Mouse (Mus musculus): ENCODE measurements around the gene Asb7.
A peak's percentile ranks its signal among the peaks of the same experiment; 100 is the strongest.

The Asb7 gene

DNA sequence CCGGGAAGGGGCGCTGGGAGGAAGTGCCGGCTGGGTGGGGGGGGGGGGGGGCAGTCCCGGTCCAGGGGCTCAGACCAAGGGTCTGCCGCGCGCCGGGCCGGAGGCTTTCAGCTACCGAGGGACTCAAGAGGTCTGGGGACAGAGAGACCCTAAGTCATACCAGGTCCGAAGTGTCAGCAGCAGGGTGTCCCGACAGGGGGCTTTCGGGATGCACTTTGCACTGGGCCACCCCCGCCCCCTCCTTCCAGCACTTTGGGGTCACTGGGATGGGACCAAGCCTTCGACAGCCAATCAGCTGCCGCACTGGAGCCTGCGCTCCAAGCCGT is at the start of gene Asb7:
TSS of gene Asb7 (minus strand) at position 303 of the 326 bp plus-strand sequence.
- no peak for DNase-seq

DNA sequence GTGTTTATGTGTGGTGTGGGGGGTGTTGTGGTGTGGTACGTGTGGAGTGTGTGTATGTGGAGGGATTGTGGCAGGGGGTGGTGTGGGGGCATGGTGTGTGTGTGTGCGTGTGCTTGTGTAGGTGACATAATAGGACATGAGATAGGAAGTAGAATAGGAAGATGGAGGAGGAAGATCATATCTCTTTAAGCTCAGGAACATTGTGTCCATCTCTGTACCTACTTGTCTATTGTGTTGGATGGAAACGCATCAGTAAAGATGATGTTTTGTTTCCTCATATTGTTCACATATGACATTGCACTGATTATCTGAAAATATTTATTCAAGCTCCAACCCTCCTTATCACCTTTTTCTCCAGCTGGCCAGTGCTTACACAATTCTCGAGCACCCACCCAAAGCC is 48.0 kb upstream of the Asb7 start:
- DNase-seq, result no peak

DNA sequence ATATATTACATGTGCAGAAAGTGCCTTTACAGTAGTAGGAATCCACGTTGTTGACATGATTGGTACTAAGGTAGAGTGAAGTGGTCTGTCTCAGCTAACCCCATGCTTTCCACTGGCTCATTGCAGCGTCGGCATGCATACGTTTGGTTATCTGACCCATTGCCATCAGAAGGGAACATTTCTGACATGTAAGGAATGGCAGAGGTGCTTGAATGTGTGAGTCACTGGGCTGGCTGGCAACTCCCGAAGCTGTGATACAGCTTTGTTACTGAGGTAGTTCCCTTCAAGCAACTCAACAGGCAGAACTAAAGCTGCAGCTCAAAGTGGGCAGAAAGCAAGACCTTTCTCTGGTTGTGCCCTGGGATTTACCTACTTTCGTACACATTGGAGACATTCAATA is 45.6 kb upstream of the Asb7 start:
- no peak for DNase-seq

DNA sequence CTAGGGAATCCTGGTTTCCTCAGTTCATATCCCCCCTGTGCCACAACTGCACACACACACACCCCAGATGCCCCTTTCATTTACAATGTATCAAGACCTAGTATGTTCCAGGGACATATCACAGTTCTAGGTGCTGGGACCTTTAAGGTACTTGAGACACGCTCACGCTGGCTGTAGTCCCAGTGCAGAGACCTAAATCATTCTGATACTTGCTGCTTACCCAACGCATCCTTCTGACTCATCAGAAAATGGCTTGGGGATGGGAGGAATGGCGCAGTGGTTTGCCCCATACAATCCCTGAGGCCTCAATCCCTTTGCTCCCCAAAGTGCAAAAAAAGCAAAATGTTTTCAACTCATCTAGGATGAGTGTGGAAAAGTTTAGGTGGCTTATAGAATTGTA is 45.1 kb upstream of the Asb7 start:
- DNase-seq, result no peak

DNA sequence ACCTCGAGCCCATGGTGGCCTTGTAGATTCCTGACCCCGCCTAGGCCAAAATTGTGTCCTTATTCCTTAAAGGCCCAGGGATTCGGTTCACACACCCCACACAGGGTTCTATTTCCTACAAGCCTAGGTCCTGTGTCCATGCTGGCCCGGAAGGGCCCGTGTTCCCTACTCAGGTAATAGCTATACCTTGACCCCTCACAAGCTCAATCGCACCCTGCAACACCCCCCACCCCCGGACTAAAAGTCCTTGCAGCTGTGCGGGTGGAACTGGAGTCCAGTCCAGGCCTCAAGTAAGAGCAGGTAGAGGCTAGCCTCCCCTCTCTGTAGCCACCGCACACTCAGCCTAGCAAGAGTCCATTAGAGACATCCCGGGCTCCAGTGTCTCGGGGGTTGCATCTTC is 44.5 kb upstream of the Asb7 start:
- DNase-seq, result no peak

DNA sequence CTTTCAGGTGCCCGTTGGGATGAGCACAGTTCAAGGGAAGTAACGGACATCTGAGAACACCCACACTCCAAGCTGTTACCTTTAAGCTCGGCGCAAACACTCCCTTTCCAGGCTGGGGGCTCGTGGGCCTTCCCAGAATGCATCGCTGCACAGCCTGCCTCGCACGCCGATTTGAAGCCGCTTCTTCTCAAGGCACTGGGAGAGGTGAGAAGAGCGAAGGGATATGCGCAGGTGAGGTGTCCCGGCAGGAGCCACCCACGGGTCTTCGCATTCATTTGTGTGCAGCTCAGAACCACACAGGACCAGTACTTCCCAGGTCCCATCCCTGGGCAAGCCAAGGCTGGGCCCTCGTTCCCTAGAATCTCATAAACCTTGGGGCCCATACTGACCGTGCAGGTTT is 44.0 kb upstream of the Asb7 start:
- no peak for DNase-seq

DNA sequence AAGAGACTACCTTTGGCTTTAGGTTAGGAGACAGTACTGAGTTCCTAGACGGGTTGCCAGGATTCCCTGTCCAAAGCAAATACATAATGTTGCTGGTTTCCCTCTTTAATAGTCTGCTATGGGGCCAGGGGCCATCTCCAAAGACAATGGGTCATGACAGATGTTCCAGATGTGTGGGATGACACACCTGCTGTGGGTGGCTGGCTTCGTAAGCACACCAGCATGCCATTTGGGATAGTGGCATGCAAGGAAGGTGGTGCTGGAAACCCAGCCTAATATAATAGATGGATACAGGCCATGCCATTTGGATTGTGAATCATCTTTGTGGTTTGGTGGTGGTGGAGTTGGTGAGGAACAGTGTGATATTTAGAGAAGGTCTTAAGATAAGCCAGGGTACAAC is 39.8 kb upstream of the Asb7 start:
- no peak for DNase-seq

DNA sequence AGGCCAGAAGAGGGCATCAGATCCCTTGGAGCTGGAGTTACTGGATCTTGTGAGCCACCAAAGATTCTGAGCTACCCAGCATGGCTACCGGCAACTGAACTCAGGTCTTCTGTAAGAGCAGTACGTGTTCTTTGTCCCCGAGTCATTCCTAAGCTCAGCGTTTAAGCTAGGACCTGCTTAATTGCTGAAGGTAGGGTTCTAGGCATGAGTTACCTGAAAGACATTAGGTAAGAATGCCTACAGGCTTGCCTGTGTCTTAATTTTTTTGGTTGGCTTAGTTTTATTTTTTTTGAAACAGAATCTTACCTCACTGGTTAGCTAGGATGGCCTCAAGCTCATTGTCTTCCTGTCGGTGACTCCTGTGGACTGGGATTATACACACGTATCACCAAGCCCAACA is 38.7 kb upstream of the Asb7 start:
- DNase-seq, result no peak

DNA sequence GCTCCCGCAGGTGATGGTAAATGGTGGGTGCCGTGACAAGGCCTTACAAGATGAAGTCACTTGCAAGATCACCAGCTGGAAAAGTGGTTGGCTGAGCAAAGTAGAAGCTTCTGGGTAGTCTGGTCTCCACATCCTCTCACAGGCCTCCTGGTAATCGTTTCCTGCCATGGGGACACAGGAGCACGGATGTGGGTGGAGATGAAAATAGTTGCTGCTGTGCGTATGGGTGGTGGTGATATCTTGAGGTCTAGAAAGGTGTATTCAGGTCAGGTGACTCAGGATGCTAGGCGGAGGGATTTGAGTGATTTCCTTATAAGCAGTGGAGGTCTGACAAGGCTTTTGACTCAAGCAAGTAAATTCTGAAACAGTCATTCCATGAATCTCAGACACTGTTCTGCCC is 35.6 kb upstream of the Asb7 start:
- DNase-seq, result no peak

DNA sequence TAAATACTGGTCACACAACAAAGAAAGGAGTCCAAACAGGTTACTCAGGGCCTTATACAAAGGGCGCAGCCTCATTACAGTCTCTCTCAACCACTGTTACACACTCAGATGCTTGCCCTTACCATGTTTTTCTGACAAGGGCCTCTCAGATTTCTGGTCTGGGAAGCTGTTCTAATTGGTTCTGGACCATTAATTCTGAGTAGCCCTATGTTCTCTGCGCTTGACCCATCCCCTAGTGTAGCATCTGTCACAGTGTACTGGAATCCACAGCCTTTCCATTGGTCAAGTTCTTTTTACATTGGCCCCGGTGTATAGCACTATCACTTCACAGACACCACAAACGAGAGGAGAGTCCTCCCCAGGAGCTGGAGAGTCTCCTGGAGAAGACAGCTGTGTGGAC is 35.1 kb upstream of the Asb7 start:
- no peak for DNase-seq

DNA sequence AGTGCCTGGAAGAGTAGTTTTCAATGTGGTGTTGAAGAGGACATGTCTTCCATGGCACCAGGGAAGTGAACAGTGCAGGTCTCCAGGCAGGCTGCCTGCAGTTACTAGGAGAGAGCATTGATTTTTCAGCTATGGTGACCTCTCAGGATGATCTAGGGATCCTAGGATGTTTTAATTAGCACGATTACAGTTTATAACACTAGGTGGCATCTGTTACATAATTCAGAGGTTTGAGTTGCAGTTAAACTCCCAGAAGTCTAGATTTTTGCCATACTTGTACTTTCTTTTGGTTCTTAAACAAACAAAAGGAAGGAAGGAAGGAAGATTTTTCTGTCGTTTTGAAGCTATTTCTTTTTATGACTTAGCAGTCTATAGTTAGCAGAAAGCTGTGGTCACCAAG is 21.8 kb upstream of the Asb7 start:
- DNase-seq, result no peak

DNA sequence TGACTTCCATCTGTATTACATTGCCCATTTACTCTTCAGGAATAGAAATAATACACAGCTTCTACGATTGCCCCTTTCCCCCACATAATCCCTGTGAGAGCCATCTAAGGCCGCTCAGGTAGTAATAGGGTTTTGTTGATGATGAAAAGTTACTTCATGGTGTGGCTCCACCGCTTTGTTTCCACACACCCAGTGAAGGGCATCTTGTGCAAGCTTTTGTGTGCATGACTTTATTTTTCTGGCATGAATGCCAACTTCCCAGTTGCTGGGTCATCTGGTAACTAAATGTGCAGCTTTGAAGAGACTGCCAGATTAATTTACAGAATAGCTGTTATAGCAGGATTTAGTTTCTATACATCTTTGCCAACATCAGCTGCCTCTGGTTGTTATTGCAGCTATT is 15.2 kb upstream of the Asb7 start:
- DNase-seq, result no peak

DNA sequence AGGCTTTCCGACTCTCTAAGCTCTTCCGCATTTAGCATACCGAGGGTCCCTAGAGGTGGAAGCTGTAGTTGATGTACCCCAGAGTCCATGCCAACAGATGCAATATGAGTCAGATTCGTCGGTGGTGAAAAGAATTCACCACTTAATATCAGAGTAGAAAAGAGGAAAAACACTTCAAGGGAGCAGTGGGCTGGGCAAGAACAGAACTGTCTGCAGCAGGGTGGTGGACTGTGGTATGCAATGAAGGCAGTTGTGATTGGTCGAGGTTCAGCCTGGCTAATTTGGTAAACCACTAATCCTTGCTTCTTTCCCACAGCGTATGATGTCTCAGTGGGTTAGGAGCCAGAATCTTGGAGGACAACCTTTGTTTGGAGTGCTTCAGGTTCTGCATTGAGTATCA is 13.3 kb upstream of the Asb7 start:
- no peak for DNase-seq

DNA sequence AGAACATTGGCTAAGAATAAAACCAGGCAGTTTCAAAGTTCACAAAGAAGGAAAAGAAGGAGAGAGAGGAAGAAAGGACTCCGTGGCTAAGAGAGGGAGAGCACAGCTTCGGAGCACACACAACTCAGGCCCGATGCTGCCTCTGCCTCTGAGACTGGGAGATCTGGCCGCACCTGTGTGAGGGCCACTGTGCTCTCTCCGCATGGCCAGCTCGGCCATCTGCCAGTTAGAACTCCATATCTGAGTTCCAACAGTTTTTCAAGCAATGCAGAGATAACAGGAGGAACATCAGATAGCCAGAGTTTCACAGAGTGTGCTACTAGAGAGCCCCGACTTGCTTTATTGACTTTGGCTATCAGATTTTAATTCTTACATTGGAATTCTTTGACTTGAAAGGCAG is 5.1 kb upstream of the Asb7 start:
- DNase-seq, result no peak

DNA sequence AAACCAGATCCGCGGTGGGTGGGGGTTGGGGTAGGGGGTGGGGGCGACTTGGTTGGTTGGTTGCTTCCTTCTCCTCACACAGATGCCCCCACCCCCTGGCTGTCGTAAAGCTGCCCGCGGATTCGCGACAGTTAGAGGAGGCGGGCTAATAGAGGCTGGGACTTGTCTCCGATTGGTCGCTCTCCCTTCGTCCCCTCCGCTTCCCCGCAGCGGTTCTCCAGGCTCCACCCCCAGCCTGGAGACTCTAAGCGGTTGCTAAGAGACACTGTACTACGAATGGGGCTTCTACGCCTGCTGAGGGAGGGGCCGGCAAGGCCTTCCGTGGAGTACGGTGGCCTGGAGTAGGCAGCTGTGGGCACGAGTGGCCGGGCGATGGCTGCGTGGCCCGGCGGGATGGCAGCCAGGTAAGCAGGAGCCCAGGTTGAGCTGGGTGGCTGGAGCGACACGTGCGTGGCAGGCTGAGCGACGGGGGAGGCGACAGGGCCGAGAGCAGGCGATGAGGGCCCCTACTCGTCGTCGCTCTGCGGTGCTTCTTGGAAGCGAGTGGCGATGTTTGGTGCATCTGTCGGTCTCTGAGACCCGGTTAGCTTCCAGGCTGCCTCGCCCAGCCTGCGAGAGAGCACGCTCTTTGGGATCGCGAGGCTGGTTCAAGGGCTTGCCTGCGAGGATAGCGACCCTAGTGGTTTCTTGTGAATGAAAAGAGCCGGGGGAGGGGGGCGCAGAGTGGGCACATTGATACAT is 394 bp upstream of the Asb7 start, which contains the start of gene Lins1:
TSS of gene Lins1 (plus strand) at position 270 of the 741 bp plus-strand sequence.
- peak; percentile 94 for DNase-seq

DNA sequence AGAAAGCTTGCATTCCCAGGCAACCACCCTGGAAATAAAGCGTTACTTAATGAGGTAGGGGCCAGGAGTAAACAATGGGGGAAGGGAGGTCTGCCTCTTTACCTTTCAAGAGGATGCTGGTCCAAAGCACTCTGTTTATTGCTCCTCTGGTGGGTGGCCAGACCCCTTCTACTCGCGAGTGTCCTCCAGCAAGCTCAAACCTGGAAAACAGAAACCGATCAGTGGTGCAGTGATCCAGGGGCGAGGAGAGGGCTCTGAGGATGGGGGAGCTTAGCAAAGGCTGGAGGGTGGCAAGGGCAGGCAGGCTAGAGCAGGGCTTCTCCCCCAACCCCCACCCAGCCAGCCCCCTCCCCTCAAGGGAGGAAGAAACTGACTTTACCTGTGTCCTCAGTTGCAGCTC is 675 bp downstream of the Asb7 start:
- no peak for DNase-seq

DNA sequence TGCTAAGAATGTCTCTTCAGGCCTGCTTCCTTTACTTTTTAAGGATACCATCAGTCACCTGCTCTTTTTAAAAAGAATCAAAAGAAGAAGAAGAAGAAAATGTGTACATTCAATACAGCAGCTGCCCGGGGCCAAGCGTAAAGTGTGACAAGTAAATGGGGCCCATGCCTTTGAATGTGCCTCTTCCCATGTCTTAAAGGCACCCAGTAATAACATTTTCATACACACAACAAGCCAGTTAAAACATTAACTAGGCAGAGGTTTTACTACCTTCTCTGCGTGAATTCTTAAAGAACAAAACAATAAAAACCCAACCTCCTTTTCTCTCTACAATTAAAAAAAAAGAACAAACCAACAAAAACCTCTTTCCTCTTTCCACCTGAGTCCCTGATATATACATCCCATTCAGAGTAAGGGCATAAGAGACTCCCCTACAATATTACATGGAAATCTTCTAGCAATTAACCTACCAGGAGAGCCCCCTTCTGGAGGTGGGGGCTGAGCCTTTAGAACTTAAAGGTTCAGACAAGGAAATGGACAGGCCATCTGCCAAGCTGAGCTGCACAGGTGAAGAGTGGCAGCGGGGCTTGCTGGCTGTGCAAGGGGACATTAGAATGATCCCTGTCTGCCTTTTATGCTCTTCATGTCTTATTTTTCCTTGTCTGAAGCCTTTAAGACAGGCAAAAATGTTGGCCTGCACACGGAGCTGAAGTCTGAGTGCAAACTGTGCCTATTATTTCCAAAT is 7.1 kb downstream of the Asb7 start:
- no peak for DNase-seq

DNA sequence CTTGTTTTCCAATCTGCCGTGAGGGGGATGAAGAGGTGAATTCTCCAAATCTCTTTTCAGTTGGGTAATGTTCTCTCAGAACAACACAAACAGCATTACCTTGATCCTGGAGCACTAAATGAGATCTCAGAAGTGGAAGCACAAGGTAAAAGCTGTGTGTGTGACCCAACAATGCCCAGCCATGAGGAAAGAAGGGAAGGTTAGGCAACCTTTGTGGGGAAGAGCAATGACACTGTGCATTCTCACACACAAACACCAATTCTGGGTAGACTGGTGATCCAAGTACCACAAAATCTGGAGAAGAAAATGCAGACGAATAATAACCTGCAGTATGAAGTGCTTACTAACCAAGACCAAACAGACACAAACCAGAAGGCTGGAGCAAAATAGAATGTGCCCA is 13.6 kb downstream of the Asb7 start:
- no peak for DNase-seq

DNA sequence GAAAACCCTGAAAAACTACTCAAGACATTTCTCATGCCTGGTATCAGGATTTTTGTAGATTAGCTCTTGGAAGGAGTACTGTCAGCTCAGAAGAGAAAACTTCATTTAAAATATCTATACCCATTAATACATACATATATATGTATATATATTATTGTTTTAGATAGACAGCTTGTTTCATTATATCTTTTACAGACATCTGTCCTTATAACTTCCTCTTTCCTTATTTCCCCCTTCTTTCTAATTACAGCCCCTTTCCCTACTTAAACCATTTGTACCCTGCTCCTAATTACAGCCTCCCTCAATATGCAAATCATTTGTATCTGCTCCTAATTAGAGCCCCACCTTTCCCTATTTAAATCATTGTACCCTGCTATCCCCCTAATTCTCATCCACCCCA is 22.3 kb downstream of the Asb7 start:
- no peak for DNase-seq

DNA sequence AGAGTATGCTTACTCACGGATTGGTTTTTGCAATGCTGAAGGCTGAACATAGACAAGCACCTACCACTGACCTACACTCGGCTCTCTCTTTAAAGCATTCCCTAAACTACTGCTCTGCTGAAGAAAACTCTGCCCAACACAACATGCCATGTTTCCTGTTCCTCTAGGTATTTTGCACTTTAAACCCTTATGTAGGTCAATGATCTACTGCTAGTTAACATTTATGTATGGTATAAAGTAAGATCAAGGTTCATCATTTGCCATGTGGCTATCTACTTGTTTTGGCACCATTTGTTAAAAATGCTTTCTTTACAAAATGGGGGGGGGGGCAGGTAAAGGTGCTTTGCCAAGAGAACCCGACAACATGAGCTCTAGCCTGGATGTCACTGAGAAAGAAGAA is 25.8 kb downstream of the Asb7 start:
- DNase-seq, result no peak

DNA sequence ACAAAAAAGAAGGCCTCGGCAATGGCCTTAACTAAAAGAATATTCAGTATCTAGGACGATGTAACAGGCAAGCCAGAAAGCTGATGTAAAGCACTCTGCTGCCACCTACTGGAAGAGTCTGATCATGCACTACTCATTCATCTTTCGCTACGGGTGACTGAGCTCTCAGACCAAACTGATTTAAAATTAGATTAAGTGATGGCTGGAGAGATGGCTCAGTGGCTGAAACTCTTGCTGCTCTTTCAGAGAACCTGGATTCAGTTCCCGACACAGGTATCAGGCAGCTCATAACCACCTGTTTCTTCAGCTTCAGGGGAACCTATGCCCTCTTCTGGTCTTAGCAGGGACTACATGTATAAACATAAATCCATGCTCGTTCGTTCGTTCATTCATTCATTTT is 27.8 kb downstream of the Asb7 start:
- peak; percentile 81 for DNase-seq

DNA sequence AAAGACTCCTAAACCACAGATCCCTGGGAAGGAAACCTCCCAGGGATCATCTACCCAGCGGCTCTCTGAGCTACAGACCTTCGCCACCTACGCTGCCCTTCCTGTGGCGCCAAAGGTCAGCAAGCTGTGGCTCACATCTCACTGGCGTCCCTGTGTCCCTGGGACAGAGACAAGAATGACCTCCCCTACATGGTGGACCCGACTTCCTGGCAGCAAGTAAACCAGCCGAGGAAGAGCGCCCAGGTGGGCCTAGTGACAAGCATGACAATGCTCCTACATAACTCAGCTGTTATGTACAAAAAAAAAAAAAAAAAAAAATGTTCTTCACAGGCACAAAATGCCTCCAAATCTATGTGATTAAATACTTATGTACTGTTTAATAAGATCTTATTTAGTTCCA is 28.4 kb downstream of the Asb7 start:
- no peak for DNase-seq

DNA sequence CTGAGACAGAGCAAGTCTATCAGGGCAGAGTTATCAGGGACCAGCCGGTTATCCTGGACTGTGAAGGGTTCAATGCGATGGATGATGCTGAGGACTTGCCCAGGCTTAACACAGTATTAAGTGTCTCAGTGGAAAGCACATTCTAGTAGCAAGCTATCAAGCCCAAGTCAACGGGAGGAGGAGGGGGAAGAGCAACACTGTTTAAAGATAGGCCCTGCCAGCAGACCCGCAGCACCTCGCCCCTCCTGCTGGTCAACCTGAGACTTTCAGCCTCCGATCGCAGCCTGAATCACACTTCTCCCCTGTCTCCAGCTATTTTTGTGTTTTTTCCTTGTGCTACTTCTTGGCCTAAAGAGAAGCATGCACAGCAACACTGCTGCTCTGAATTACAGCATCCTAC is 29.1 kb downstream of the Asb7 start:
- DNase-seq, result no peak

DNA sequence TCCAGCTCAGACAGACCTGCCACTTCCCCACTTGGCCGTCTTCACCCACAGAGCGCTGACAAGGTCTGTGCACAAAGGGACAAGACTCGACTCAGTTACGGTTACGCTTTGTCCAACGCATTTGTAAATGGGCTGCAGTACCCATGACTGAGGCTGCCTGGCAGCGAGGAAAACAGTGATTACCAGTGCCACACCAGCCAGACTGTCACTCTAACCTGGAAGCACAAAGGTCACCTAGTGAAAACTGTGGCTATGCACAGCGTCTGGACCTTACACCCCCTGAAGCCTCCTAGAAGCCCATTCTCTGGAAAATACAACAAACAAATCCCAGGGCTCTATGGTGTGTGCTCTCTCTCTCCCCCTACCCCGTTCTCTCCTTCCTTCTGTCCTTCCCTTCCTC is 33.9 kb downstream of the Asb7 start:
- DNase-seq, result no peak

DNA sequence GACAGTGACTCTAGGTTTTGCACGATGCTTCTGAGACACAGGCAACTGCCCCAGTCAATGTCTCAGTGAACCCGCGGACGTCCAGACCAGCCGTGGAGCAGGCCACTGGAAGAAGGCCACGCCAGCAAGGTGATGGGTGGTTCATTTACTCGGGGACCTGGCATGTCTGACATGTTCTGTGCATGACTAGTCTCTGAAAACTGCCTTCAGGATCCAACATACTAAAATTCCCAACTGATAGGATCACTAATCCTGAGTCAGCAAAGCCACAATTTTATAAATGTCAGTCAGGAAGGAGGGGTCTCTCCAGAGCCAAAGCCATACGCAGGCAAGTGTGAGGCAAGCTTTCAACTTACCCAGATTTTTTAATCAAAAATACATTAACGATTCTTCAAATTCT is 35.8 kb downstream of the Asb7 start:
- no peak for DNase-seq
